Mouse (Mus musculus): ENCODE results near the gene Fam131c.

GRCm38 (mm10) chr4:141328742-141329141, 39.3 kb upstream of the Fam131c start:
- no peak for TF ChIP-seq CTCF (IDR thresholded peaks at IDR 0.05; ENCODE audit: low read depth, low read length)
- TF ChIP-seq POLR2A (IDR thresholded peaks at IDR 0.05; ENCODE audit: extremely low read depth, insufficient read depth, low read length) = no peak

Measured in liver, adult 2 months (tissue).